Mouse (Mus musculus) forebrain, embryonic 13.5 days (tissue): ENCODE measurements around the gene Ripor3. TPM values are rescaled to one million over a fixed set of nuclear protein-coding genes. Genes with fewer than 3 reads are reported as not detected.
A peak's percentile ranks its signal among the peaks of the same experiment; 100 is the strongest.

Source experiments
- ATAC-seq: fragments of 200-750 bp; cut with Nextera tagmentation; 2 replicates; pipeline ENCODE4 v1.8.0; 2017
- H3K27ac ChIP-seq: fragments of 300-500 bp; sonication (generic); 2 replicates; pipeline ENCODE4 v1.5.1; 2015; ENCODE audit warnings: inconsistent platforms, mild to moderate bottlenecking, moderate library complexity
- H3K27me3 ChIP-seq: fragments of 300-500 bp; sonication (generic); 2 replicates; pipeline ENCODE4 v1.6.1; 2015; ENCODE audit warnings: mild to moderate bottlenecking, inconsistent platforms
- H3K36me3 ChIP-seq: fragments of 300-500 bp; sonication (generic); 2 replicates; pipeline ENCODE4 v1.6.1; 2015; ENCODE audit warnings: mild to moderate bottlenecking, inconsistent platforms; ENCODE audit not compliant: poor library complexity, severe bottlenecking
- H3K4me1 ChIP-seq: fragments of 300-500 bp; sonication (generic); 2 replicates; pipeline ENCODE4 v1.6.1; 2015; ENCODE audit warnings: inconsistent platforms
- H3K4me2 ChIP-seq: fragments of 300-500 bp; sonication (generic); 2 replicates; pipeline ENCODE4 v1.6.1; 2015; ENCODE audit warnings: inconsistent platforms, mild to moderate bottlenecking, moderate library complexity
- H3K4me3 ChIP-seq: fragments of 300-500 bp; sonication (generic); 2 replicates; pipeline ENCODE4 v1.5.1; 2015; ENCODE audit warnings: mild to moderate bottlenecking, inconsistent platforms
- H3K9ac ChIP-seq: fragments of 300-500 bp; sonication (generic); 2 replicates; pipeline ENCODE4 v1.6.1; 2015; ENCODE audit warnings: mild to moderate bottlenecking, inconsistent platforms
- H3K9me3 ChIP-seq: fragments of 300-500 bp; sonication (generic); replicated peaks from 2 replicates; pipeline ENCODE4 v1.6.1; 2016; ENCODE audit warnings: inconsistent platforms
- WGBS: fragments of 180-500 bp; shearing (Covaris S2); methylation state at CpG from one replicate; pipeline ENCODE4 v1.1.7; 2015; 5-methylcytosine and 5-hydroxymethylcytosine counted together
- polyA plus RNA-seq: library from polyadenylated mRNA; unstranded; fragments of >200 nt; fragmentation: Nextera tagmentation; extraction: Ambion mirVana; gene quantifications from 2 replicates; pipeline ENCODE4 v1.2.1, GENCODE M21; 2015

The Ripor3 gene
- polyA plus RNA-seq, 1 experiment from 2014 or later, result 0.19 TPM

GRCm38 (mm10) chr2:168046467-168046866 is 36.0 kb upstream of the Ripor3 start:
- no peak for ATAC-seq
- WGBS, result 74% methylated on average over 4 of the region's 4 CpGs
- no peak overlapping the region for H3K27ac ChIP-seq

DNA sequence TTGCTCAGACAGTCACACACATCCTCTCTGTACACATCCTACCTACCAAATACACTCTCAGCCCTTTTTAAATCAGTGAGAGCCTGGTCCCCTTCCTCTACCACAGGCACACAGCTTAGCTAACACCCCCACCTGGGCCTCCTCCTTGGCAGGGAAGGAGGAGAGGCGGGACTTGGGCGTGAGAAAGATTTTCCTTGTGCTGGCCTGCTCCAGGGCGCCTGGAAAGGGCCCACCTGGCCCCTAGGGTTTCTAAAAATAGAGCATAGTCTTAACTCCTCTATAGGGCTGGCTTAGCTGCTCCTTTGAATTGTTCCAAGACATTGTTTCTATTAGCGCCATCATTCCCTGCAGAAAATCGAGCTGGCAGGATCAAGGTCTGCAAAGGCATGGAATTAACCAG is 35.4 kb upstream of the Ripor3 start:
- H3K4me3 ChIP-seq, result no peak overlapping the region
- H3K36me3 ChIP-seq, result no peaks in the 10 kb centered on the region
- no peak overlapping the region for H3K4me2 ChIP-seq
- peaks cover 25% of the 10 kb centered on the region for H3K27me3 ChIP-seq
- peak overlapping the region; percentile 36; the same call in 1 of the 2 replicates for H3K27ac ChIP-seq
- H3K4me1 ChIP-seq, result peaks cover 25% of the 10 kb centered on the region
- H3K9ac ChIP-seq, result no peak overlapping the region
- ATAC-seq, result peak; percentile 16; the same call in 1 of the 2 replicates
- WGBS, result 11% methylated on average over 5 of the region's 5 CpGs
- H3K9me3 ChIP-seq, result no peaks in the 10 kb centered on the region

More at GRCm38 (mm10) chr2:168046467-168046866, 36.0 kb upstream of the Ripor3 start:
- Histone ChIP-seq H3K4me1 (peaks cover 25% of the 10 kb centered on the region), H3K4me3 (no peak overlapping the region), H3K36me3 (no peaks in the 10 kb centered on the region), H3K9me3 (no peaks in the 10 kb centered on the region), H3K4me2 (no peak overlapping the region), H3K27me3 (peaks cover 32% of the 10 kb centered on the region), H3K9ac (no peak overlapping the region)

- Histone ChIP-seq H3K4me2 (no peak overlapping the region), H3K27me3 (peaks cover 21% of the 10 kb centered on the region), H3K4me1 (peaks cover 21% of the 10 kb centered on the region), H3K27ac (no peak overlapping the region), H3K4me3 (no peak overlapping the region), H3K36me3 (no peaks in the 10 kb centered on the region), H3K9ac (no peak overlapping the region), H3K9me3 (no peaks in the 10 kb centered on the region)
- WGBS, result 61% methylated on average over 13 of the region's 13 CpGs
- ATAC-seq, result peak; percentile 13; the same call in 1 of the 2 replicates
These were observed 34.9 kb upstream of the Ripor3 start for GRCm38 (mm10) chr2:168045357-168045756.

DNA sequence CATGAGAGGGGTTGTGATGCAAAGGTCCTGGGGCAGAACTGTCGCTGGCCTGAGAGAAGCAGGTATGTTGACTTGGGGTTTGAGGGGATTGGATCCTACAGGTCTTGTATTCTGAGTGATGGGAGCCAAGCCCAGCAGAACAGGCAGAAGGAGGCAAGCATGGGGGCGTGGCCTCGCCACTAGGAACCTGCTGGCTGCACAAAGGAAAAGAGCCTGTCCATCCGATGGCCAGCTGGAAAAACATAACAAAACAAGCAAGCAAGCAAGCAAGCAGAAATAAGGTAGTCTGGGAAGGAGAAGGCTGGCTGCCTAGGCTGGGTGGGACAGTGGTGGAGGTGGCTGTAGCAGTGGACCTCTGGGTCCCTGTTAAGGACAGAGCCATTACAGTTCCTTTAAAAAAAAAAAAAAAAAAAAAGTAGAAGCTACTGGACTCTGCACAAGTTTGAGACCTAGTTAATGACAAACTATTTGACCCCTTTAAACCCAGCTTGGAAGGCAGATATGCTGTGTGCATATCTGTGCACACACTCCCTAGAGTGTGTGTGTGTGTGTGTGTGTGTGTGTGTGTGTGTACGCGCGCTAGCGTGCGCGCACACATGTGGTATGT is 34.4 kb upstream of the Ripor3 start:
- Histone ChIP-seq H3K4me1 (peaks cover 16% of the 10 kb centered on the region), H3K9me3 (no peaks in the 10 kb centered on the region), H3K9ac (no peak overlapping the region), H3K27me3 (peaks cover 15% of the 10 kb centered on the region), H3K36me3 (no peaks in the 10 kb centered on the region), H3K27ac (no peak overlapping the region), H3K4me2 (no peak overlapping the region), H3K4me3 (no peak overlapping the region)
- 73% methylated on average over 10 of the region's 10 CpGs for WGBS
- ATAC-seq, result no peak

DNA sequence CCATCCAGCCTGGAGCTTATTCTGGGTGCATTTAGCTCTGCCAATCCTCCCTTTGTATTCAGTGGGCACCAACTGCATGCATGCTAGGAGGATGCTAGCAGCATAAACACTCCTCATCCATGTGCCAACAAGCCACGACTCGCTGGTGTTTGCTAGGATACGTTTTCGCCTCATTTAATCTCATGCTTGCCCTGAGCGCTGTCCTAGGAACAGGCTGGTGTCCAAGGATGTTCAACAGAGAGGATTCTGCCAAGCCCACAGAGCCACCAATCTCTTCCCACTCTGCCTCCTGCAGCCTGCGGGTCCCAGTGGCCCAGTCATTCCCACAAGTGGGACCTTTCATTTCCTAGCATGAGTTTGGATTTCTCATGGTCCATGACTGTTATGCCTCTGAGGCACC is 31.6 kb upstream of the Ripor3 start:
- H3K9me3 ChIP-seq, result no peaks in the 10 kb centered on the region
- no peaks in the 10 kb centered on the region for H3K36me3 ChIP-seq
- ATAC-seq, result no peak
- H3K4me2 ChIP-seq, result no peak overlapping the region
- H3K4me1 ChIP-seq, result peaks cover 8% of the 10 kb centered on the region
- WGBS, result 58% methylated on average over 6 of the region's 6 CpGs
- H3K27me3 ChIP-seq, result no peaks in the 10 kb centered on the region
- H3K4me3 ChIP-seq, result no peak overlapping the region
- H3K27ac ChIP-seq, result no peak overlapping the region
- H3K9ac ChIP-seq, result no peak overlapping the region

- ATAC-seq, result no peak
- no peak overlapping the region; the same call in 1 of the 2 replicates for H3K9ac ChIP-seq
- WGBS, result 30% methylated on average over 3 of the region's 3 CpGs
- no peak overlapping the region for H3K27ac ChIP-seq
- no peak overlapping the region for H3K4me2 ChIP-seq
- no peaks in the 10 kb centered on the region for H3K9me3 ChIP-seq
- H3K4me3 ChIP-seq, result no peak overlapping the region
- H3K36me3 ChIP-seq, result no peaks in the 10 kb centered on the region
- H3K4me1 ChIP-seq, result peaks cover 3% of the 10 kb centered on the region
- no peaks in the 10 kb centered on the region for H3K27me3 ChIP-seq
These were observed 30.3 kb upstream of the Ripor3 start for GRCm38 (mm10) chr2:168040751-168041150.

- ATAC-seq, result no peak
- Histone ChIP-seq H3K36me3 (no peaks in the 10 kb centered on the region), H3K27me3 (no peaks in the 10 kb centered on the region), H3K9me3 (no peaks in the 10 kb centered on the region), H3K4me1 (no peaks in the 10 kb centered on the region), H3K4me2 (no peak overlapping the region), H3K4me3 (no peak overlapping the region), H3K27ac (no peak overlapping the region), H3K9ac (no peak overlapping the region)
- 70% methylated on average over 3 of the region's 3 CpGs for WGBS
These were observed 26.6 kb upstream of the Ripor3 start for GRCm38 (mm10) chr2:168037063-168037462.

- Histone ChIP-seq H3K9me3 (no peaks in the 10 kb centered on the region), H3K4me2 (no peak overlapping the region), H3K9ac (no peak overlapping the region), H3K27ac (no peak overlapping the region), H3K4me3 (no peak overlapping the region), H3K27me3 (no peaks in the 10 kb centered on the region), H3K4me1 (no peaks in the 10 kb centered on the region), H3K36me3 (no peaks in the 10 kb centered on the region)
- no peak for ATAC-seq
- 90% methylated on average over 6 of the region's 6 CpGs for WGBS
These were observed 25.5 kb upstream of the Ripor3 start for GRCm38 (mm10) chr2:168035907-168036306.

- no peak overlapping the region for H3K27ac ChIP-seq
- no peaks in the 10 kb centered on the region for H3K27me3 ChIP-seq
- no peak for ATAC-seq
- H3K4me1 ChIP-seq, result no peaks in the 10 kb centered on the region
- H3K36me3 ChIP-seq, result no peaks in the 10 kb centered on the region
- WGBS, result 71% methylated on average over 10 of the region's 10 CpGs
- peaks cover under 1% of the 10 kb centered on the region; the same call in 1 of the 2 replicates for H3K9me3 ChIP-seq
- no peak overlapping the region for H3K9ac ChIP-seq
- no peak overlapping the region for H3K4me2 ChIP-seq
- H3K4me3 ChIP-seq, result no peak overlapping the region
These were observed 23.5 kb upstream of the Ripor3 start for GRCm38 (mm10) chr2:168033905-168034304.

GRCm38 (mm10) chr2:168031842-168032241 is 21.4 kb upstream of the Ripor3 start:
- Histone ChIP-seq H3K36me3 (no peaks in the 10 kb centered on the region), H3K4me3 (no peak overlapping the region), H3K27ac (no peak overlapping the region), H3K27me3 (no peaks in the 10 kb centered on the region), H3K9me3 (peaks cover 7% of the 10 kb centered on the region), H3K4me1 (no peaks in the 10 kb centered on the region), H3K9ac (no peak overlapping the region), H3K4me2 (no peak overlapping the region)
- 74% methylated on average over 2 of the region's 2 CpGs for WGBS
- no peak for ATAC-seq

GRCm38 (mm10) chr2:168028376-168028775 is 18.0 kb upstream of the Ripor3 start:
- no peak overlapping the region for H3K27ac ChIP-seq
- no peak for ATAC-seq
- H3K27me3 ChIP-seq, result no peaks in the 10 kb centered on the region
- H3K4me3 ChIP-seq, result no peak overlapping the region
- no peak overlapping the region for H3K4me2 ChIP-seq
- H3K9ac ChIP-seq, result no peak overlapping the region
- peaks cover 7% of the 10 kb centered on the region for H3K9me3 ChIP-seq
- WGBS, result 99% methylated on average over 3 of the region's 3 CpGs
- H3K4me1 ChIP-seq, result no peaks in the 10 kb centered on the region
- no peaks in the 10 kb centered on the region for H3K36me3 ChIP-seq

GRCm38 (mm10) chr2:168026467-168026866 is 16.0 kb upstream of the Ripor3 start:
- no peak overlapping the region for H3K9ac ChIP-seq
- no peak overlapping the region for H3K4me2 ChIP-seq
- H3K27me3 ChIP-seq, result no peaks in the 10 kb centered on the region
- no peak overlapping the region for H3K27ac ChIP-seq
- no peak overlapping the region for H3K4me3 ChIP-seq
- H3K9me3 ChIP-seq, result peaks cover 7% of the 10 kb centered on the region
- no peaks in the 10 kb centered on the region for H3K4me1 ChIP-seq
- ATAC-seq, result no peak
- 53% methylated on average over 3 of the region's 3 CpGs for WGBS
- H3K36me3 ChIP-seq, result no peaks in the 10 kb centered on the region

DNA sequence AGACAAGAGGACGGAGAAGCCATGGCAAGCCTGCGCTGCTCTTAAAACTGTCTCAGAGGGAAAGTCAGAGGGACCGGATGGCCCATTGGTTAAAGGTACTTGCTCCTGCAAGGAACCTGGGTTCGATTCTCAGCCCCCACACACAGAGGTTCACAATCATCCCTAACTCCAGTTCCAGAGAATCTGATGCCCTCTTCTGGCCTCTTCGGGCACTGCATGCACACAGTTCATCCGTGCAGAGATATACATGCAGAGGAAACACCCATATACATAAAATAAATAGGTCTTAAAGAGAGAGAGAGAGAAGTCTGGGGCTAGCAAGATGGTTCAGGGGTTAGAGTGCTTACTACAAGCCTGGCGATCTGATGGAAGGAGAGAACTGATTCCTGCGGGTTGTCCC is 15.5 kb upstream of the Ripor3 start:
- Histone ChIP-seq H3K27ac (no peak overlapping the region), H3K36me3 (no peaks in the 10 kb centered on the region), H3K4me2 (no peak overlapping the region), H3K27me3 (no peaks in the 10 kb centered on the region), H3K9me3 (peaks cover 7% of the 10 kb centered on the region), H3K4me3 (no peak overlapping the region), H3K4me1 (no peaks in the 10 kb centered on the region), H3K9ac (no peak overlapping the region)
- 89% methylated on average over 8 of the region's 8 CpGs for WGBS
- ATAC-seq, result no peak
